Mouse (Mus musculus): ENCODE results near the gene Fbxo6. TPM values are rescaled to one million over a fixed set of nuclear protein-coding genes. Genes with fewer than 3 reads are reported as not detected.

Gene Fbxo6
- polyA plus RNA-seq, 1 experiment from 2014 or later, result 11.4 TPM

- 74% methylated on average over 4 of the region's 4 CpGs for WGBS
- no peak overlapping the region for H3K27ac ChIP-seq (replicated peaks)
- no peak for DNase-seq (ENCODE audit: low spot score)
Observed at GRCm38 (mm10) chr4:148116657-148117056, 35.3 kb downstream of the Fbxo6 start.

GRCm38 (mm10) chr4:148115467-148115866 lies 36.5 kb downstream of the Fbxo6 start:
- peak; percentile 69 for DNase-seq (ENCODE audit: low spot score)
- H3K4me3 ChIP-seq, result peak overlapping the region; percentile 34
- WGBS, result 9% methylated on average over 15 of the region's 15 CpGs

More at GRCm38 (mm10) chr4:148116657-148117056, 35.3 kb downstream of the Fbxo6 start:
- H3K4me1 ChIP-seq, result peaks cover 20% of the 10 kb centered on the region
- H3K36me3 ChIP-seq, result peaks cover 32% of the 10 kb centered on the region
- peaks cover 6% of the 10 kb centered on the region; the same call in 1 of the 2 replicates for H3K9me3 ChIP-seq (replicated peaks)
- no peak overlapping the region for H3K4me3 ChIP-seq
- H3K27me3 ChIP-seq (ENCODE audit: low read depth, poor library complexity, severe bottlenecking), result peaks cover 9% of the 10 kb centered on the region

GRCm38 (mm10) chr4:148114758-148115391 lies 37.1 kb downstream of the Fbxo6 start:
- WGBS, result 4% methylated on average over 15 of the region's 15 CpGs
- DNase-seq (ENCODE audit: low spot score), result peak; percentile 90
- peaks cover 6% of the 10 kb centered on the region; the same call in 1 of the 2 replicates for H3K9me3 ChIP-seq (replicated peaks)
- peaks cover 9% of the 10 kb centered on the region for H3K27me3 ChIP-seq (ENCODE audit: low read depth, poor library complexity, severe bottlenecking)
- peak overlapping the region; percentile 78 for H3K27ac ChIP-seq (replicated peaks)
- peak overlapping the region; percentile 34 for H3K4me3 ChIP-seq
- peaks cover 42% of the 10 kb centered on the region for H3K36me3 ChIP-seq
- peaks cover 14% of the 10 kb centered on the region for H3K4me1 ChIP-seq

More at GRCm38 (mm10) chr4:148115467-148115866, 36.5 kb downstream of the Fbxo6 start:
- peaks cover 9% of the 10 kb centered on the region for H3K27me3 ChIP-seq (ENCODE audit: low read depth, poor library complexity, severe bottlenecking)
- H3K36me3 ChIP-seq, result peaks cover 40% of the 10 kb centered on the region
- peaks cover 14% of the 10 kb centered on the region for H3K4me1 ChIP-seq
- peaks cover 6% of the 10 kb centered on the region; the same call in 1 of the 2 replicates for H3K9me3 ChIP-seq (replicated peaks)
- peak overlapping the region; percentile 78 for H3K27ac ChIP-seq (replicated peaks)

GRCm38 (mm10) chr4:148112519-148112918 lies 39.4 kb downstream of the Fbxo6 start:
- H3K27ac ChIP-seq (replicated peaks), result no peak overlapping the region
- peaks cover 64% of the 10 kb centered on the region for H3K36me3 ChIP-seq
- DNase-seq (ENCODE audit: low spot score), result no peak
- WGBS, result 84% methylated on average over 12 of the region's 12 CpGs
- H3K4me3 ChIP-seq, result no peak overlapping the region
- H3K27me3 ChIP-seq (ENCODE audit: low read depth, poor library complexity, severe bottlenecking), result peaks cover 9% of the 10 kb centered on the region
- peaks cover 4% of the 10 kb centered on the region; the same call in 1 of the 2 replicates for H3K9me3 ChIP-seq (replicated peaks)
- H3K4me1 ChIP-seq, result peaks cover 23% of the 10 kb centered on the region

GRCm38 (mm10) chr4:148109215-148109614 lies 42.7 kb downstream of the Fbxo6 start:
- no peak overlapping the region for H3K4me3 ChIP-seq
- 87% methylated on average over 5 of the region's 5 CpGs for WGBS
- no peaks in the 10 kb centered on the region; the same call in 1 of the 2 replicates for H3K27me3 ChIP-seq (ENCODE audit: low read depth, poor library complexity, severe bottlenecking)
- peaks cover 8% of the 10 kb centered on the region; the same call in 1 of the 2 replicates for H3K4me1 ChIP-seq
- no peaks in the 10 kb centered on the region for H3K9me3 ChIP-seq (replicated peaks)
- H3K36me3 ChIP-seq, result peaks cover 71% of the 10 kb centered on the region
- DNase-seq (ENCODE audit: low spot score), result no peak
- H3K27ac ChIP-seq (replicated peaks), result no peak overlapping the region

GRCm38 (mm10) chr4:148108565-148109100 lies 43.3 kb downstream of the Fbxo6 start:
- Histone ChIP-seq H3K27ac (replicated peaks) (no peak overlapping the region), H3K36me3 (peaks cover 68% of the 10 kb centered on the region), H3K4me1 (peaks cover 8% of the 10 kb centered on the region; the same call in 1 of the 2 replicates), H3K27me3 (ENCODE audit: low read depth, poor library complexity, severe bottlenecking) (no peaks in the 10 kb centered on the region), H3K9me3 (replicated peaks) (no peaks in the 10 kb centered on the region), H3K4me3 (no peak overlapping the region)
- no peak for DNase-seq (ENCODE audit: low spot score)
- 75% methylated on average over 7 of the region's 7 CpGs for WGBS

- Histone ChIP-seq H3K36me3 (peaks cover 60% of the 10 kb centered on the region), H3K4me3 (no peak overlapping the region), H3K27ac (replicated peaks) (0 out of 2 replicates have a peak overlapping the region, but pooled peaks have one; percentile 19), H3K27me3 (ENCODE audit: low read depth, poor library complexity, severe bottlenecking) (no peaks in the 10 kb centered on the region), H3K9me3 (replicated peaks) (no peaks in the 10 kb centered on the region), H3K4me1 (peaks cover 8% of the 10 kb centered on the region; the same call in 1 of the 2 replicates)
- 78% methylated on average over 22 of the region's 22 CpGs for WGBS
- DNase-seq (ENCODE audit: low spot score), result no peak
Observed at GRCm38 (mm10) chr4:148107621-148108291, 44.2 kb downstream of the Fbxo6 start.

GRCm38 (mm10) chr4:148104146-148104545 lies 47.8 kb downstream of the Fbxo6 start:
- Histone ChIP-seq H3K27me3 (ENCODE audit: low read depth, poor library complexity, severe bottlenecking) (peaks cover 23% of the 10 kb centered on the region), H3K27ac (replicated peaks) (no peak overlapping the region), H3K9me3 (replicated peaks) (no peaks in the 10 kb centered on the region), H3K4me1 (peaks cover 27% of the 10 kb centered on the region), H3K4me3 (no peak overlapping the region), H3K36me3 (peaks cover 44% of the 10 kb centered on the region)
- DNase-seq (ENCODE audit: low spot score), result no peak
- WGBS, result 83% methylated on average over 3 of the region's 3 CpGs

- Histone ChIP-seq H3K4me1 (peaks cover 18% of the 10 kb centered on the region), H3K9me3 (replicated peaks) (no peaks in the 10 kb centered on the region), H3K4me3 (peak overlapping the region; percentile 45), H3K27ac (replicated peaks) (peak overlapping the region; percentile 82), H3K27me3 (ENCODE audit: low read depth, poor library complexity, severe bottlenecking) (peaks cover 23% of the 10 kb centered on the region), H3K36me3 (peaks cover 22% of the 10 kb centered on the region)
- DNase-seq (ENCODE audit: low spot score), result peak; percentile 80
- WGBS, result 14% methylated on average over 29 of the region's 29 CpGs
Observed at GRCm38 (mm10) chr4:148101801-148102527, 50.0 kb downstream of the Fbxo6 start.

- no peak overlapping the region for H3K4me3 ChIP-seq
- H3K4me1 ChIP-seq, result peaks cover 18% of the 10 kb centered on the region
- 96% methylated on average over 3 of the region's 3 CpGs for WGBS
- no peak for DNase-seq (ENCODE audit: low spot score)
- H3K27me3 ChIP-seq (ENCODE audit: low read depth, poor library complexity, severe bottlenecking), result peaks cover 23% of the 10 kb centered on the region
- peaks cover 10% of the 10 kb centered on the region for H3K36me3 ChIP-seq
- no peaks in the 10 kb centered on the region for H3K9me3 ChIP-seq (replicated peaks)
- H3K27ac ChIP-seq (replicated peaks), result no peak overlapping the region
Observed at GRCm38 (mm10) chr4:148098666-148099065, 53.3 kb downstream of the Fbxo6 start.

- 98% methylated on average over 2 of the region's 2 CpGs for WGBS
- Histone ChIP-seq H3K9me3 (replicated peaks) (no peaks in the 10 kb centered on the region), H3K36me3 (peaks cover 10% of the 10 kb centered on the region), H3K27ac (replicated peaks) (no peak overlapping the region), H3K4me1 (peaks cover 18% of the 10 kb centered on the region), H3K4me3 (no peak overlapping the region), H3K27me3 (ENCODE audit: low read depth, poor library complexity, severe bottlenecking) (peaks cover 23% of the 10 kb centered on the region)
- no peak for DNase-seq (ENCODE audit: low spot score)
Observed at GRCm38 (mm10) chr4:148097936-148098335, 54.0 kb downstream of the Fbxo6 start.

Measured in midbrain, embryonic 10.5 days (tissue).